14 mouse cellular contexts compared by ENCODE assay signal in the genomic region with DNA sequence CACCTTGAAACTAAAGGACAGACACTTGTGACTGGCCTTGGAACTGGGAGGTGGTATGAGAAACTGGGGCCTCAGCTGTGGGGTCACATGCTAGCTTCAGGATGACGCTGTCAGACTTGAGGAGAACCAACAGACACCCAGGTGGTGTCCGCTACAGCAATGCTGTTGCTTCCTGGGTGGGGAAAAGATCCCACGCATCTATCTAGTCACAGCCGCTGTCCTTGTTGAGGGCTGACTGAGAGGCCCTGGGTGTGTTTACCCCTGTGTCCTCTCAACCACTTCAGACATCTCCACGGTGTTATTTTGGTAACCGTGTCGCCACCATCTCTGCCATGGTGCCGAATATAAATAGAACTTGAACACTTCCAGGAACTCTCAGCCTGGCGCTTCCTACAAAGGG. TPM values are rescaled to one million over a fixed set of nuclear protein-coding genes. Genes with fewer than 3 reads are reported as not detected.
DNase-seq lines count a peak whose midpoint lies in the region; ATAC-seq and TF ChIP-seq lines count a peak whose summit lies in the region.
"Had no signal": no experiment of that assay in that cellular context is flagged by ENCODE, and none has a peak within 500 bp of the region (broad histone marks: within the 10 kb centered on the region; RNA-seq: fewer than 3 reads in every experiment).

No protein-coding gene starts in this region.

- H3K79me2 ChIP-seq in heart, adult 2 months (replicated peaks; ENCODE audit: control insufficient read depth, insufficient read depth, low read length) = no peaks in the 10 kb centered on the region

- H3K9ac ChIP-seq in heart, adult 2 months (ENCODE audit: low read depth, low read length) = no peak overlapping the region
- 0 out of 2 replicates have a peak overlapping the region, but pooled peaks have one; percentile 10 for H3K9ac ChIP-seq in ES-Bruce4 (ENCODE audit: low read depth, poor library complexity, severe bottlenecking)
- H3K9ac ChIP-seq in heart, embryonic 16.5 days (ENCODE audit: low read length) = peak overlapping the region; percentile 16; the same call in 1 of the 2 replicates
- no peak overlapping the region for H3K9ac ChIP-seq in hindbrain, embryonic 13.5 days
- H3K9ac ChIP-seq: embryonic facial prominence, embryonic 13.5 days; hindbrain, embryonic 12.5 days; limb, embryonic 13.5 days had no signal

- peak overlapping the region; percentile 36; the same call in 1 of the 2 replicates for H3K4me2 ChIP-seq in heart, embryonic 16.5 days (ENCODE audit: low read depth, low read length)
- no peak overlapping the region for H3K4me2 ChIP-seq in hindbrain, embryonic 13.5 days
- H3K4me2 ChIP-seq: embryonic facial prominence, embryonic 13.5 days; hindbrain, embryonic 12.5 days; limb, embryonic 13.5 days had no signal

- no peaks in the 10 kb centered on the region for H3K36me3 ChIP-seq in heart, adult 2 months (ENCODE audit: control insufficient read depth, insufficient read depth, low read length)
- no peaks in the 10 kb centered on the region for H3K36me3 ChIP-seq in ES-Bruce4 (ENCODE audit: control insufficient read depth, insufficient read depth, low read length, poor library complexity, severe bottlenecking)
- no peaks in the 10 kb centered on the region for H3K36me3 ChIP-seq in heart, embryonic 16.5 days (ENCODE audit: control insufficient read depth, insufficient read depth)
- no peaks in the 10 kb centered on the region for H3K36me3 ChIP-seq in thymus, adult 2 months (ENCODE audit: control insufficient read depth, insufficient read depth, low read length)
- H3K36me3 ChIP-seq in hindbrain, embryonic 13.5 days = no peaks in the 10 kb centered on the region
- H3K36me3 ChIP-seq: embryonic facial prominence, embryonic 13.5 days; hindbrain, embryonic 12.5 days; limb, embryonic 13.5 days had no signal

- peak; percentile 37; the same call in 1 of the 2 replicates for TF ChIP-seq POLR2A in heart, adult 2 months (IDR thresholded peaks at IDR 0.05; ENCODE audit: insufficient read depth, low read depth, low read length)
- TF ChIP-seq POLR2A in ES-Bruce4 (IDR thresholded peaks at IDR 0.05; ENCODE audit: insufficient read depth, low read length) = no peak
- TF ChIP-seq POLR2A in thymus, adult 2 months (IDR thresholded peaks at IDR 0.05; ENCODE audit: control insufficient read depth, extremely low read depth, insufficient read depth, low read length, poor library complexity) = no peak

- TF ChIP-seq EP300 in heart, adult 2 months (IDR thresholded peaks at IDR 0.05; ENCODE audit: insufficient read depth, low read depth, low read length) = peak; percentile 86
- peak; percentile 62; the same call in 1 of the 2 replicates for TF ChIP-seq EP300 in ES-Bruce4 (IDR thresholded peaks at IDR 0.05; ENCODE audit: insufficient read depth, low read depth, low read length)

- H3K4me3 ChIP-seq in heart, adult 2 months = no peak overlapping the region
- H3K4me3 ChIP-seq in ES-Bruce4 (ENCODE audit: low read depth, low read length) = no peak overlapping the region
- H3K4me3 ChIP-seq in heart, embryonic 16.5 days (ENCODE audit: low read length) = no peak overlapping the region
- H3K4me3 ChIP-seq in thymus, adult 2 months (ENCODE audit: control insufficient read depth, insufficient read depth, low read length) = no peak overlapping the region
- no peak overlapping the region for H3K4me3 ChIP-seq in hindbrain, embryonic 13.5 days
- H3K4me3 ChIP-seq: embryonic facial prominence, embryonic 13.5 days; hindbrain, embryonic 12.5 days; limb, embryonic 13.5 days had no signal

- intact Hi-C loops in heart, adult 2 months (cut with DNase I) = loop anchor here (2.0 kb wide), 1 partner anchor 15 kb away; no protein-coding TSS in a partner anchor
- intact Hi-C loops in heart, postnatal 25 days (cut with DNase I) = no loop called here

- peaks cover 13% of the 10 kb centered on the region for H3K4me1 ChIP-seq in heart, adult 2 months (ENCODE audit: control insufficient read depth, insufficient read depth, low read length)
- H3K4me1 ChIP-seq in ES-Bruce4 (ENCODE audit: control insufficient read depth, insufficient read depth, low read length) = peaks cover 15% of the 10 kb centered on the region
- peaks cover 31% of the 10 kb centered on the region for H3K4me1 ChIP-seq in heart, embryonic 16.5 days (ENCODE audit: control insufficient read depth, insufficient read depth, low read length)
- peaks cover 10% of the 10 kb centered on the region for H3K4me1 ChIP-seq in thymus, adult 2 months (replicated peaks; ENCODE audit: control insufficient read depth, insufficient read depth, low read length)
- H3K4me1 ChIP-seq in hindbrain, embryonic 13.5 days (replicated peaks) = peaks cover 37% of the 10 kb centered on the region

- DNase-seq in heart, adult 2 months = peak in 1 of 2 experiments; percentile 73
- DNase-seq in heart, postnatal 25 days (ENCODE audit: low spot score) = no peak
- DNase-seq in thymus, adult 2 months = peak; percentile 9
- DNase-seq in adipocyte (ENCODE audit: low spot score) = no peak
- no peak for DNase-seq in cerebellum, adult 18-20 months
- DNase-seq: adrenal gland, postnatal 10 days; cerebellum, adult 8-10 months; kidney, postnatal 36 days had no signal

- TF ChIP-seq CTCF in heart, adult 2 months (IDR thresholded peaks at IDR 0.05) = no peak
- TF ChIP-seq CTCF in ES-Bruce4 (IDR thresholded peaks at IDR 0.05; ENCODE audit: low read depth, low read length) = no peak
- TF ChIP-seq CTCF in thymus, adult 2 months (IDR thresholded peaks at IDR 0.05; ENCODE audit: borderline replicate concordance, control insufficient read depth, extremely low read depth, insufficient read depth, low read length, poor library complexity) = no peak

- H3K27ac ChIP-seq in heart, adult 2 months = peak overlapping the region; percentile 88
- peak overlapping the region; percentile 95 for H3K27ac ChIP-seq in ES-Bruce4 (ENCODE audit: insufficient read depth, low read length)
- peak overlapping the region; percentile 83 for H3K27ac ChIP-seq in heart, embryonic 16.5 days (ENCODE audit: low read length)
- no peak overlapping the region for H3K27ac ChIP-seq in thymus, adult 2 months (ENCODE audit: control insufficient read depth, insufficient read depth, low read length)
- no peak overlapping the region for H3K27ac ChIP-seq in hindbrain, embryonic 13.5 days
- H3K27ac ChIP-seq: embryonic facial prominence, embryonic 13.5 days; hindbrain, embryonic 12.5 days; limb, embryonic 13.5 days had no signal

- peak; percentile 73 for ATAC-seq in heart, embryonic 16.5 days (replicated peaks; ENCODE audit: extremely low read depth, insufficient read depth, low FRiP score)
- ATAC-seq in hindbrain, embryonic 13.5 days (ENCODE audit: low FRiP score) = no peak

- H3K9me3 ChIP-seq in ES-Bruce4 (replicated peaks; ENCODE audit: control insufficient read depth, insufficient read depth, low read length, poor library complexity, severe bottlenecking) = no peaks in the 10 kb centered on the region
- no peaks in the 10 kb centered on the region for H3K9me3 ChIP-seq in heart, embryonic 16.5 days (replicated peaks; ENCODE audit: control insufficient read depth, low read length)
- H3K9me3 ChIP-seq in hindbrain, embryonic 13.5 days = no peaks in the 10 kb centered on the region
- H3K9me3 ChIP-seq: embryonic facial prominence, embryonic 13.5 days; hindbrain, embryonic 12.5 days; limb, embryonic 13.5 days had no signal

- 57% methylated on average over 9 of the region's 9 CpGs for WGBS in heart, adult 2 months
- 34% methylated on average over 9 of the region's 9 CpGs for WGBS in heart, embryonic 16.5 days
- WGBS in thymus, adult 2 months = 7% methylated on average over 9 of the region's 9 CpGs
- WGBS in hindbrain, embryonic 13.5 days = 80% methylated on average over 9 of the region's 9 CpGs

- no peaks in the 10 kb centered on the region for H3K27me3 ChIP-seq in heart, adult 2 months (ENCODE audit: control insufficient read depth, insufficient read depth, low read length)
- no peaks in the 10 kb centered on the region for H3K27me3 ChIP-seq in ES-Bruce4 (ENCODE audit: control insufficient read depth, insufficient read depth, low read length, poor library complexity, severe bottlenecking)
- H3K27me3 ChIP-seq in heart, embryonic 16.5 days (ENCODE audit: control insufficient read depth, insufficient read depth, low read length) = no peaks in the 10 kb centered on the region
- no peaks in the 10 kb centered on the region for H3K27me3 ChIP-seq in thymus, adult 2 months (ENCODE audit: control insufficient read depth, insufficient read depth, low read length)
- peaks cover 7% of the 10 kb centered on the region; the same call in 1 of the 2 replicates for H3K27me3 ChIP-seq in hindbrain, embryonic 13.5 days
- H3K27me3 ChIP-seq: embryonic facial prominence, embryonic 13.5 days had no signal

RNA-seq across cellular contexts. Expression of a gene that starts 10.4 kb away (rescaled TPM):
- total RNA-seq in heart, adult 2 months (2021) = 10 to 100 TPM in 1 of 2 experiments, 1 to 10 TPM in 1; 9.9 to 10.3 TPM
- 15.1 and 15.7 TPM in 2 replicates for polyA plus RNA-seq in heart, adult 2 months (2012; rRNA removed)
- 1 to 10 TPM; 7.9 to 9.3 TPM for total RNA-seq in heart, postnatal 25 days (2021)
- 18.4 and 21.9 TPM in 2 replicates for polyA plus RNA-seq in ES-Bruce4 (2011; ENCODE audit: insufficient read depth, insufficient read length, low read depth, missing spikeins)
- 7.5 and 7.6 TPM in 2 replicates for polyA plus RNA-seq in heart, embryonic 16.5 days (2015; fragmentation: Nextera tagmentation; extraction: Ambion mirVana)
- 15.2 and 15.8 TPM in 2 replicates for polyA plus RNA-seq in thymus, adult 2 months (2012; rRNA removed)
- polyA plus RNA-seq in hindbrain, embryonic 13.5 days (2015; fragmentation: Nextera tagmentation; extraction: Ambion mirVana) = 10.3 and 11.7 TPM in 2 replicates

Comparison
In these comparisons a context has a peak if more than half of its experiments do, and no peak if none do; other contexts are left out.
1. H3K9ac ChIP-seq: peak in ES-Bruce4 (single experiment) and heart, embryonic 16.5 days (single experiment); none in heart, adult 2 months (single experiment) and hindbrain, embryonic 13.5 days (single experiment).
2. H3K27ac ChIP-seq: peak in heart, adult 2 months (single experiment), ES-Bruce4 (single experiment) and heart, embryonic 16.5 days (single experiment); none in thymus, adult 2 months (single experiment) and hindbrain, embryonic 13.5 days (single experiment).